Mouse (Mus musculus) gastrocnemius, postnatal 14 days (tissue): ENCODE results near the gene Psen2. TPM values are rescaled to one million over a fixed set of nuclear protein-coding genes. Genes with fewer than 3 reads are reported as not detected.

ENCODE experiments used
- DNase-seq: peaks from one replicate; pipeline ENCODE4 v3.0.0; 2021; ENCODE audit warnings: mixed read lengths
- intact Hi-C: fragments of 180-260 bp; cut with DNase I; formaldehyde crosslinking; loops from one replicate; pipeline ENCODE4 v1.15.1; 2025; ENCODE audit warnings: low total_unique reads
- total RNA-seq, 2 experiments: library from RNA; stranded (reverse); gene quantifications; 2 replicates each; pipeline ENCODE4 v1.2.3; 2021

Psen2 gene
- total RNA-seq, 2 experiments from 2014 or later: 10.0 to 10.3 TPM

DNA sequence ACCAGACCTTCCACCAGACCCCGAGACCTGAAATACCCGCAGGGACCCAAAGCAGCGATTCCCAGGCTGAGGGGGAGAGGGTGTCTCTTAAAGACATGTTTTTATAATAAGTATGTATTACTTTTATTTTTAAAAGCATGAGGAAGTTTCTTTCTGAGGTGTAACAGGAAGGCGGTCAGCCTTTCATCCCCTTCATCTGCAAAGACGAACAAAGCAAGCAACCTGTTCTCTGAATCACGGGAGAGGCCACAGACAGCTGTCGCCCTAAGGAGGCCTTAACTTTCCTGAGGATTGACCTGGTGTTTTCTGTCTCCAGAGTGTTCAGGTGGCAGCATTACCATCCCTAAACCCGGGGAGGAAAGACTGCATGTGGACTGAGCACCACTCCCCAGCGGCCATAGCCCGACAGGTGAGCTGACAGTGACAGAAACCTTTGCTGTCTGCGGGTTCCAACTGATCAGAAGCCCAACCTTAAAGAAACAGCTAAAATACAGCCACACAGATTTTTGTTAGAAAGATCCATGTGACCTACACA lies 10.5 kb downstream of the Psen2 start:
- intact Hi-C loops: no loop called here
- no peak for DNase-seq

GRCm38 (mm10) chr1:180251176-180252048 lies 11.8 kb downstream of the Psen2 start:
- DNase-seq: no peak
- intact Hi-C loops: no loop called here

- intact Hi-C loops: no loop called here
- no peak for DNase-seq
These were observed 12.8 kb downstream of the Psen2 start for GRCm38 (mm10) chr1:180250441-180250830.

GRCm38 (mm10) chr1:180249666-180250440 lies 13.4 kb downstream of the Psen2 start:
- intact Hi-C loops: no loop called here
- peak; percentile 88 for DNase-seq

DNA sequence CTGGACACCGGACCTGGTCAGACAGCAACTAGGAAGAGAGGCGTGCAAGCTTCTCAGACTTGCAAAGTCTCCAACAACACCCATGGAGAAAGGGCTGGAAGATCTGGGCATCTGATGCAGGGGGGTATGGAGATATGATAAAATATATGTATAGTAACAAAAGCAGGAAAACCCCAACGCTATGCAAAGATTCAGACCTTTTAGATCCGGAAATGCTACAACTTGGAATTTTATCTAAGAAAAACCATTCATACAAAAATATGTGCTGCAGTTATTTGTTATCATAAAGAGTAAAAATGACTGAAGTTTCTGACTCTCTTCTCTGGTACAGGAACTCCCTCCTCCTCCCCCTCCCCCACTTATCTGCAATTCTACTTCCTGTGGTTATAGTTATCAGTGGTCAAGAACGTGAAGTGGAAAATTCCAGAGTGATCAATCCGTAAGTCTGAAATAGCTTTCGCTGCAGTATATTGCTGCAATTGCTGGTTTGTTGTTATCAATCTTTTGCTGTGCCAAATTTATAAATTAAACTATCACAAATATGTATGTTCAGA lies 14.6 kb downstream of the Psen2 start:
- intact Hi-C loops: no loop called here
- no peak for DNase-seq

DNA sequence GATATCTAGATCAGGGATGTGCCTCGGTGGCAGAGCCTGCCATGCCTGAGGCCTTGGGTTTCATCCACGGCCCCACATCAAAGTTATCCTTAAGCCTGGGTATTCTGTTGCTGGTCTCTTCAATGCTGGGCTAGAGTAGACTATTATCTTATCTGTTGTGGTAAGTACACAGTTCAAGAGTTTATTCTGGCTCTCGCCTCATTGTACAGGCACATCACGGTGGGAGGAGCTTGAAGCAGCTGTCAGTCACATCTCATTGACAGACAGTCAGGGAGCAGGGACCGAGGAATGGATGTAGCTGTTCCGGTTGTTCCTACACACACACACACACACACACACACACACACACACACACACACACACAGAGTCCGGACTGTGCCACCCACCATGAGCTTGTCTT lies 15.3 kb downstream of the Psen2 start:
- no peak for DNase-seq
- intact Hi-C loops: no loop called here

- intact Hi-C loops: no loop called here
- no peak for DNase-seq
These were observed 17.3 kb downstream of the Psen2 start for GRCm38 (mm10) chr1:180245741-180246507.

DNA sequence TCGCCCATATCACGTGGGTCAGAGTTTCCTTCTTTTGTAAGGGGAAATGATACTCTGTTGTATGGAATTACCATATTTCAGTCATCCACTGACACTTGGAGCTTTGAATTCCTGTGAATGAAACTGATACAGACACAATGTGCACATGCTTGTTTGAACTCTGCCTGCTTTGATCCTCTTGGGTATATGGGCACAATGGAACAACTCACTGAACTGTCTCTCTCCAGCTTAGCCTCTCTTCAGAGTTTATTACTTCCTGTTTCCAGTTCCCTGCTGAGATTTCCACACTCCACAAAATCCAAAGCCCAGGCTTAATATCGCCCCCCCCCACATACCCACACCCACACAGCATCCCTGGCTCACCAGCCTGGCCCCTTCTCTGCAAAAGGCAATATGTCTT lies 31.5 kb downstream of the Psen2 start:
- no peak for DNase-seq
- intact Hi-C loops: no loop called here

DNA sequence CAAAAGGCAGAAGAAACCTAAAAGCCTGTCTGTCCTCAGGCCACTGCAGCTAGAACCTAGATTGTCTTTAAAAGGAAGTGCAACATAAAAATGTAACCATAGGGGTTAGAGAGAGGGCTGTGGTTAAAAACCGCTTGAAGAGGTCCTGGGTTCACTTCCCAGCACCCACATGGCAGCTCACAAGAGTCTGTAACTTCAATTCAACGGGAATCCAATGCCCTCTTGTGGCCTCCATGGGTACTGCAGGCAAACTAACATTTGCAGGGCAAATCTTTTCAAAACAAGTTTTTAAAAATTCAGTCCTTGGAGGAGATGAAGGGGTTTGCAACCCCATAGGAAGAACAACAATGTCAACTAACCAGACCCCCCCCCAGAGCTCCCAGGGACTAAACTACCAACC lies 32.7 kb downstream of the Psen2 start:
- intact Hi-C loops: no loop called here
- no peak for DNase-seq

- intact Hi-C loops: no loop called here
These were observed 33.3 kb downstream of the Psen2 start for GRCm38 (mm10) chr1:180229906-180230305.

GRCm38 (mm10) chr1:180228854-180229253 lies 34.4 kb downstream of the Psen2 start:
- DNase-seq: no peak
- intact Hi-C loops: no loop called here

More at GRCm38 (mm10) chr1:180229906-180230305, 33.3 kb downstream of the Psen2 start:
- no peak for DNase-seq

DNA sequence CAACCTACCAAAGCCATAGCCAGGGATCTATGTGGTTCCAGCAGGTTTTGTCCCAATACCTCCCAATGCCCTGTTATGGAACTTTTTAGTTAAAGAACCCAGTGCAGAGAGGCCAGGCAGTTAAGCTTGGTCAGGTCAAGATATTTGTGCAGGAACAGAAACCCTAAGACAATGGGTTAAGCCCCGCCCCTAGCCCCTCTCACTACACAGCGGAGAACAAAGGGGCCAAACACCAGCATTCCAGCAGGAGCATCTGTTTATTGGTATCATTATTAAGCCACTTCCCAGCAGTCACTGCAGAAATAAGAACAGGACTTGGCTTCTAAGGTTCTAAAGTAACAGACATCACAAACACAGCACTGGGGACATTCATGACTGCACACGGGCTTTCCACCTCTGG lies 36.5 kb downstream of the Psen2 start:
- no peak for DNase-seq
- intact Hi-C loops: no loop called here

- intact Hi-C loops: no loop called here
- no peak for DNase-seq
These were observed 37.0 kb downstream of the Psen2 start for GRCm38 (mm10) chr1:180226221-180226713.

DNA sequence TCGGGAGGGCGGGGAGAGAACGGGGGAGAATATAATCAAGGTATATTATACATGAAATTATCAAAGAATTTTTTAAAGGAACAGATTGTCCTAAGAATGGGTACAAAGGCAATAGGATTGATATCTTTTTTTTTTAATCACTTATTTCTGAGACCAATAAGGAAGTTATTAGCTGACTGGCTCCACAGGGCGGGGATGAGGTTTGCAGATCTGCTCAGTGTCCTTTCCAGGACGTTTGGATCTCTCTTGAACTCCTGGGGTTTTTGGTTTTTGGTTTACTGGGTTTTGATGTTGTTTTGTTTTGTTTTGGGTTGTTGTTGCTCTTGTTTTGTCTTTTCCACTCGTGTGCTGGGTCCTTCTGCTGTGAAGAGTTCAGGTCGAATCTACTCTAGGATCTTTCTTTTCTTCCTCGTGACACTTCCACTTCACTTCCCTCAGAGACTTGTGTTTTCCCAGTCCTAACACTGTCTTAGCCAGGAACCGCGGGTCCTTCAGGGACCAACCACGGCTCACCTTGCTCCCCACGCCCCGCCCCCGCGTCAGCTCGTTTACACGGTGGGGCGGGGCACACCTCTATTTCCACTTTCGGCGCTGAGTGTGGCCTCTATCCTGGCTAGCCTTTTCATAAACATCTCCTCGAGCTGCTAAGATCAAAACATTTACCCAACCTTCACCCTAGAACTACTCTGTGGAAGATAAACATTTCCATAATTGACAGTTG lies 37.6 kb downstream of the Psen2 start:
- peak; percentile 62 for DNase-seq
- intact Hi-C loops: no loop called here

- intact Hi-C loops: no loop called here
- DNase-seq: no peak
These were observed 41.2 kb downstream of the Psen2 start for GRCm38 (mm10) chr1:180222007-180222406.

DNA sequence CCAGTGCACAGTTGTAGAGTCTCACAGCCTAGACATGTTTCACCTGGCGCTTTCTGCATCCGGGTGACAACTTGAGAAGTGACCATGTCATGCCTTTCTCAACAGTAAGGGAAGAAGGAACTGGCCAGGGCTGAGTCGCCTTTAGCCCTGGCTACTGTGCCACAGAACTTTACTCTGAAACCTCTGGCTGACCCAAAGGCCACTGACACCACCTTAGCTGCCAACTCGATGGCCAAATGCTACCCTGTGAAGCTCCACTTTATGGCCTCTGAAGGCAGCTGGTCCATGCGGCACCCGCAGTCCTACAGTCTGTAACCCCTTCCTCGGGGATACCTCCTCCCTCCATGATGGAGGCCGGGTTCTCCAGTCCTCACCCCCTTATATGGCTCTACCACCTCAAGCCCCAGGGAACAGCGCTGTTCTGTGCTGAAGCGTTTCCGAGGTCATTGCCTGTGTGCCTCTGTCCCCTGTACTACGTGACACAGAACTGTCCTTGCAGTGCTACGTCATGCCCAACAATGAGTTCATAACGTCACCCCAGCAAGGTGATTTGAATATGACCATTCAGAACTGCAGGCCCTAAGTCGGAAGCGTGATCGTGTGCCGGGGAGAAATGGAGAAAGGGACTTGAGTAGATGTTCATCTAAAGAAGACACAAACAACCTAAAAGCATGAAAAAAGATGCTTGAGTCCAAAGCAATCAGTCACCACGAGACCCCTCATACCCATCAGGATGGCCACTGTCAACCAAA lies 42.3 kb downstream of the Psen2 start:
- peak; percentile 19 for DNase-seq
- intact Hi-C loops: no loop called here

DNA sequence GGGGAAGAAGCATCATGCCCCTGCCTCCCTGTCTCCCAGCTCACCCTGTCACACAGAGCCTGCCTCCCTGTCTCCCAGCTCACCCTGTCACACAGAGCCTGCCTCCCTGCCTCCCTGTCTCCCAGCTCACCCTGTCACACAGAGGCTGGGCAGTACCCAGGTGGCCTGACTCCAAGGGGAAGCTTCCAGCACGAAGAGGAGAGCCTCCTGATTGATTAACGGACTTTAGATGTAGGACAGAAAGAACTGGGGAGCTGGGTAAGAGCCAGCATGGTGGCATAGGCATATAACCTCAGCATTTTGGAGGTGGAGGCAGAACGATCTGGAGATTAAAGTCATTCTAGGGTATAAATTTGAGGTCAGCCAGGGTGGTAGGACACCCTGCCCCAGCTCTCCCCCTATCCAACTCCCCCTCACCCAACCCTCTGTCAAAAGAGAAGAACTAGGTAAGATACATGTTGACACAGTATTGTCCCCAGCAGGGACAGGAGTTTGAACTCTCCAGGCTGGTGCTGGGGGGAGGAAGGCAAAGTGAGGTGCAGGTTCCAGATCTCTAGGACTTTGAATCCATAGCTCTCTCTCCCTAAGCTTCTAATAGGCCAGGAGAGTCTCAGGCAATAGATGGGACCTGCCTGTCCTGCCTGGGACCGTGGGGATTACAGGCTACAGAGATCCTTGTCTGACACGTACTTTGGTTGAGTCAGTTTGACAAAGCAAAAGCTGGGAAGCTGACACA lies 46.5 kb downstream of the Psen2 start:
- intact Hi-C loops: loop anchor here (10.0 kb wide), 1 partner anchor 362 kb away; no protein-coding TSS in a partner anchor
- no peak for DNase-seq
